Mouse (Mus musculus) adrenal gland, adult 8-10 months (tissue): ENCODE results near the gene Proser2. TPM values are rescaled to one million over a fixed set of nuclear protein-coding genes. Genes with fewer than 3 reads are reported as not detected.
"Not testable (repeated sequence)": the region's sequence is repeated elsewhere in the genome, so short reads cannot be mapped to it uniquely, and the experiment has no call there.

Experiments
- DNase-seq: peaks from one replicate; pipeline ENCODE4 v3.0.0; 2022
- total RNA-seq, 4 experiments: library from RNA; stranded (reverse); gene quantifications; 2 replicates each; pipeline ENCODE4 v1.2.4; 2022

Proser2 gene
- total RNA-seq, 4 experiments from 2014 or later = 15.6 to 19.0 (median 17.1) TPM

- no peak for DNase-seq
These were observed 1.7 kb downstream of the Proser2 start for GRCm38 (mm10) chr2:6128136-6128805.

- DNase-seq = peak; percentile 55
These were observed 7.0 kb downstream of the Proser2 start for GRCm38 (mm10) chr2:6123046-6123445.

- DNase-seq = no peak
These were observed 8.9 kb downstream of the Proser2 start for GRCm38 (mm10) chr2:6121091-6121490.

GRCm38 (mm10) chr2:6118246-6118645, 11.8 kb downstream of the Proser2 start:
- peak; percentile 86 for DNase-seq

- DNase-seq = no peak
These were observed 16.2 kb downstream of the Proser2 start for GRCm38 (mm10) chr2:6113792-6114191.

- no peak for DNase-seq
These were observed 17.4 kb downstream of the Proser2 start for GRCm38 (mm10) chr2:6112619-6113018.

GRCm38 (mm10) chr2:6105437-6105836, 24.6 kb downstream of the Proser2 start:
- DNase-seq = no peak

GRCm38 (mm10) chr2:6100755-6101154, 29.3 kb downstream of the Proser2 start:
- DNase-seq = no peak

- no peak for DNase-seq
These were observed 29.8 kb downstream of the Proser2 start for GRCm38 (mm10) chr2:6100027-6100749.

- no peak for DNase-seq
These were observed 30.6 kb downstream of the Proser2 start for GRCm38 (mm10) chr2:6099443-6099842.

- DNase-seq = no peak
These were observed 31.1 kb downstream of the Proser2 start for GRCm38 (mm10) chr2:6098924-6099323.

- no peak for DNase-seq
These were observed 32.8 kb downstream of the Proser2 start for GRCm38 (mm10) chr2:6097113-6097716.

- DNase-seq = not testable (repeated sequence)
These were observed 40.1 kb downstream of the Proser2 start for GRCm38 (mm10) chr2:6089941-6090340.

- peak; percentile 61 for DNase-seq
These were observed 42.9 kb downstream of the Proser2 start for GRCm38 (mm10) chr2:6087151-6087550.

GRCm38 (mm10) chr2:6085622-6086530, 44.1 kb downstream of the Proser2 start:
- no peak for DNase-seq

GRCm38 (mm10) chr2:6083696-6084095, 46.3 kb downstream of the Proser2 start:
- peak; percentile 46 for DNase-seq

GRCm38 (mm10) chr2:6082615-6083014, 47.4 kb downstream of the Proser2 start:
- DNase-seq = no peak

- DNase-seq = no peak
These were observed 48.9 kb downstream of the Proser2 start for GRCm38 (mm10) chr2:6081108-6081507.

GRCm38 (mm10) chr2:6080037-6080436, 50.0 kb downstream of the Proser2 start:
- DNase-seq = no peak

GRCm38 (mm10) chr2:6075530-6075896, 54.5 kb downstream of the Proser2 start:
- DNase-seq = no peak

GRCm38 (mm10) chr2:6074891-6075529, 55.0 kb downstream of the Proser2 start:
- peak; percentile 78 for DNase-seq

GRCm38 (mm10) chr2:6072685-6073260, 57.2 kb downstream of the Proser2 start:
- DNase-seq = no peak
